Mouse (Mus musculus): ENCODE data around the gene Zfp553. TPM values are rescaled to one million over a fixed set of nuclear protein-coding genes. Genes with fewer than 3 reads are reported as not detected.

Gene Zfp553
- polyA plus RNA-seq, 1 experiment from 2014 or later = 42.5 TPM

- H3K4me2 ChIP-seq (replicated peaks) = no peak overlapping the region
- over 99% methylated on average over 3 of the region's 3 CpGs for WGBS
Measured at GRCm38 (mm10) chr7:127223106-127223505, 9.8 kb upstream of the Zfp553 start.

GRCm38 (mm10) chr7:127223515-127224478 lies 9.1 kb upstream of the Zfp553 start:
- H3K27ac ChIP-seq (replicated peaks) = no peak overlapping the region
- no peaks in the 10 kb centered on the region for H3K9me3 ChIP-seq (replicated peaks)
- H3K4me3 ChIP-seq (replicated peaks) = no peak overlapping the region
- peaks cover under 1% of the 10 kb centered on the region; the same call in 1 of the 2 replicates for H3K4me1 ChIP-seq
- H3K9ac ChIP-seq = no peak overlapping the region
- H3K36me3 ChIP-seq = no peaks in the 10 kb centered on the region
- ATAC-seq (ENCODE audit: insufficient number of reproducible peaks, low FRiP score, low TSS enrichment, low read depth) = no peak
- H3K4me2 ChIP-seq (replicated peaks) = no peak overlapping the region
- 84% methylated on average over 6 of the region's 6 CpGs for WGBS
- H3K27me3 ChIP-seq = no peaks in the 10 kb centered on the region

More at GRCm38 (mm10) chr7:127223106-127223505, 9.8 kb upstream of the Zfp553 start:
- Histone ChIP-seq H3K27me3 (no peaks in the 10 kb centered on the region), H3K9me3 (replicated peaks) (no peaks in the 10 kb centered on the region), H3K27ac (replicated peaks) (no peak overlapping the region), H3K36me3 (no peaks in the 10 kb centered on the region), H3K4me3 (replicated peaks) (no peak overlapping the region), H3K9ac (no peak overlapping the region), H3K4me1 (no peaks in the 10 kb centered on the region)
- ATAC-seq (ENCODE audit: insufficient number of reproducible peaks, low FRiP score, low TSS enrichment, low read depth) = no peak

GRCm38 (mm10) chr7:127224616-127225015 lies 8.2 kb upstream of the Zfp553 start:
- Histone ChIP-seq H3K4me1 (peaks cover 9% of the 10 kb centered on the region; the same call in 1 of the 2 replicates), H3K9me3 (replicated peaks) (no peaks in the 10 kb centered on the region), H3K36me3 (peaks cover 6% of the 10 kb centered on the region), H3K4me3 (replicated peaks) (no peak overlapping the region), H3K9ac (no peak overlapping the region), H3K27me3 (no peaks in the 10 kb centered on the region), H3K4me2 (replicated peaks) (no peak overlapping the region), H3K27ac (replicated peaks) (no peak overlapping the region)
- no peak for ATAC-seq (ENCODE audit: insufficient number of reproducible peaks, low FRiP score, low TSS enrichment, low read depth)
- 95% methylated on average over 6 of the region's 6 CpGs for WGBS

- Histone ChIP-seq H3K36me3 (peaks cover 13% of the 10 kb centered on the region), H3K4me3 (replicated peaks) (no peak overlapping the region), H3K9ac (no peak overlapping the region), H3K27ac (replicated peaks) (no peak overlapping the region), H3K4me2 (replicated peaks) (no peak overlapping the region), H3K4me1 (peaks cover 16% of the 10 kb centered on the region; the same call in 1 of the 2 replicates), H3K27me3 (no peaks in the 10 kb centered on the region), H3K9me3 (replicated peaks) (no peaks in the 10 kb centered on the region)
- ATAC-seq (ENCODE audit: insufficient number of reproducible peaks, low FRiP score, low TSS enrichment, low read depth) = no peak
- WGBS = 91% methylated on average over 11 of the region's 11 CpGs
Measured at GRCm38 (mm10) chr7:127225147-127225995, 7.5 kb upstream of the Zfp553 start.

GRCm38 (mm10) chr7:127228615-127229303 lies 4.1 kb upstream of the Zfp553 start:
- no peak for ATAC-seq (ENCODE audit: insufficient number of reproducible peaks, low FRiP score, low TSS enrichment, low read depth)
- no peak overlapping the region for H3K4me2 ChIP-seq (replicated peaks)
- WGBS = 70% methylated on average over 4 of the region's 4 CpGs
- no peaks in the 10 kb centered on the region for H3K27me3 ChIP-seq
- H3K36me3 ChIP-seq = peaks cover 18% of the 10 kb centered on the region
- H3K9ac ChIP-seq = no peak overlapping the region
- no peaks in the 10 kb centered on the region for H3K9me3 ChIP-seq (replicated peaks)
- H3K4me3 ChIP-seq (replicated peaks) = no peak overlapping the region
- H3K27ac ChIP-seq (replicated peaks) = no peak overlapping the region
- peaks cover 30% of the 10 kb centered on the region for H3K4me1 ChIP-seq

- peaks cover 41% of the 10 kb centered on the region for H3K4me1 ChIP-seq
- no peaks in the 10 kb centered on the region for H3K27me3 ChIP-seq
- no peak overlapping the region for H3K27ac ChIP-seq (replicated peaks)
- H3K4me2 ChIP-seq (replicated peaks) = peak overlapping the region; percentile 64
- no peaks in the 10 kb centered on the region for H3K9me3 ChIP-seq (replicated peaks)
- no peak overlapping the region for H3K9ac ChIP-seq
- 47% methylated on average over 3 of the region's 3 CpGs for WGBS
- peaks cover 35% of the 10 kb centered on the region for H3K36me3 ChIP-seq
- ATAC-seq (ENCODE audit: insufficient number of reproducible peaks, low FRiP score, low TSS enrichment, low read depth) = no peak
- peak overlapping the region; percentile 98 for H3K4me3 ChIP-seq (replicated peaks)
Measured at GRCm38 (mm10) chr7:127231376-127231775, 1.5 kb upstream of the Zfp553 start.

GRCm38 (mm10) chr7:127231826-127232621 lies 837 bp upstream of the Zfp553 start:
- Histone ChIP-seq H3K4me1 (peaks cover 41% of the 10 kb centered on the region), H3K27ac (replicated peaks) (peak overlapping the region; percentile 97), H3K36me3 (peaks cover 42% of the 10 kb centered on the region), H3K4me2 (replicated peaks) (peak overlapping the region; percentile 64), H3K9ac (peak overlapping the region; percentile 98), H3K4me3 (replicated peaks) (peak overlapping the region; percentile 98), H3K9me3 (replicated peaks) (no peaks in the 10 kb centered on the region), H3K27me3 (no peaks in the 10 kb centered on the region)
- ATAC-seq (ENCODE audit: insufficient number of reproducible peaks, low FRiP score, low TSS enrichment, low read depth) = no peak
- 3% methylated on average over 20 of the region's 20 CpGs for WGBS

- H3K9me3 ChIP-seq (replicated peaks) = no peaks in the 10 kb centered on the region
- no peaks in the 10 kb centered on the region for H3K27me3 ChIP-seq
- peak overlapping the region; percentile 97 for H3K27ac ChIP-seq (replicated peaks)
- WGBS = under 1% methylated on average over 27 of the region's 27 CpGs
- peak overlapping the region; percentile 98 for H3K4me3 ChIP-seq (replicated peaks)
- H3K4me1 ChIP-seq = peaks cover 41% of the 10 kb centered on the region
- peak overlapping the region; percentile 64 for H3K4me2 ChIP-seq (replicated peaks)
- peaks cover 55% of the 10 kb centered on the region for H3K36me3 ChIP-seq
- ATAC-seq (ENCODE audit: insufficient number of reproducible peaks, low FRiP score, low TSS enrichment, low read depth) = peak; percentile 44
- peak overlapping the region; percentile 98 for H3K9ac ChIP-seq
Measured at GRCm38 (mm10) chr7:127233368-127233749, 498 bp downstream of the Zfp553 start.

GRCm38 (mm10) chr7:127233765-127234164 lies 904 bp downstream of the Zfp553 start:
- no peak for ATAC-seq (ENCODE audit: insufficient number of reproducible peaks, low FRiP score, low TSS enrichment, low read depth)
- peak overlapping the region; percentile 98 for H3K9ac ChIP-seq

GRCm38 (mm10) chr7:127234777-127235176 lies 1.9 kb downstream of the Zfp553 start:
- ATAC-seq (ENCODE audit: insufficient number of reproducible peaks, low FRiP score, low TSS enrichment, low read depth) = no peak
- H3K4me2 ChIP-seq (replicated peaks) = no peak overlapping the region
- H3K36me3 ChIP-seq = peaks cover 58% of the 10 kb centered on the region
- no peak overlapping the region for H3K27ac ChIP-seq (replicated peaks)
- no peaks in the 10 kb centered on the region for H3K9me3 ChIP-seq (replicated peaks)
- WGBS = 86% methylated on average over 2 of the region's 2 CpGs
- no peak overlapping the region for H3K4me3 ChIP-seq (replicated peaks)
- no peak overlapping the region for H3K9ac ChIP-seq
- H3K27me3 ChIP-seq = no peaks in the 10 kb centered on the region
- H3K4me1 ChIP-seq = peaks cover 31% of the 10 kb centered on the region

More at GRCm38 (mm10) chr7:127233765-127234164, 904 bp downstream of the Zfp553 start:
- WGBS = 2% methylated on average over 9 of the region's 9 CpGs
- Histone ChIP-seq H3K9me3 (replicated peaks) (no peaks in the 10 kb centered on the region), H3K4me1 (peaks cover 41% of the 10 kb centered on the region), H3K4me3 (replicated peaks) (peak overlapping the region; percentile 98), H3K27me3 (no peaks in the 10 kb centered on the region), H3K36me3 (peaks cover 59% of the 10 kb centered on the region), H3K27ac (replicated peaks) (peak overlapping the region; percentile 97), H3K4me2 (replicated peaks) (peak overlapping the region; percentile 64)
